Mouse (Mus musculus): ENCODE results near the gene Xrn1.
"Not testable (repeated sequence)": the region's sequence is repeated elsewhere in the genome, so short reads cannot be mapped to it uniquely, and the experiment has no call there.

The Xrn1 gene

DNA sequence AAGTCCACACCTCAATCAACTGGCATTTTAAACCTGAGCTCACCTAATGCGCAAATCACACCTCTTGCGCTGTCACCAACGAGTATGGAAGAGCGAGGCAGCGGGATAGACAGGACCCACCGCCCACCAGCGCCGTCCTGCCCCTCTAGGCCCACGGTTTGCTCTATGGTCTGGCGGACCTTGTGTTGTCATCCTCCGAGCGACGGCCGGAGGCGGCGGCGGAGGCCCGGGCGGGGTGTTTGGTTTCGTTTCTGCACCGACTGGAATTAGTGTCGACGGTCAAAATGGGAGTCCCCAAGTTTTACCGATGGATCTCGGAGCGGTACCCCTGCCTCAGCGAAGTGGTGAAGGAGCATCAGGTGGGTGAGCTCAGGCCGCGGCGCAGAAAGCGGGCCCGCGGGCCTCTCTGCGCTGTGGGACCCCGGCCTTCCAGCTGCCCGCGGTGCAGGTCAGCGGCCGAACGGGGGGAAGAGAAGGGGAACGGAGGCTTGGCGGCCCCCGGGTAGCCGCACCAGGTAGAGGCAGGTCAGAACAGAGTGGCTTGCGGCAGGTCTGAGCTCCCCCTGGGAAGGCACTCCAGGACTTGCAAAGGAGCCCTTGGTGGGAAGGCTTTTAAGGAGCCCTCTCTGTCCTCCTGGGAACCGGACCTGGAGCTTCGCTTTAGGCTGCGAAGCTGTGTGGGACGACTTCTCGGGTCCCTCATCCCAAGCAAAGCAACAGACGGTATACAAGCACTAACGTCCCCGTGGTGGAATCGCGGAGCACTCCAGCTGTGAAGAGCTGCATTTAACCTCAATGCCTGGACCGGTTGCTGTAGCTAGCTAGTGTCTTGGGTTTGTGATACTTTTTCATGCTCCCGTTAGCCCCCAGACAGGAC is at the start of gene Xrn1:
Gene Xrn1 (plus strand): TSS at position 176 of the 877 bp plus-strand sequence.
- DNase-seq (ENCODE audit: low spot score), result peak; percentile 93

DNA sequence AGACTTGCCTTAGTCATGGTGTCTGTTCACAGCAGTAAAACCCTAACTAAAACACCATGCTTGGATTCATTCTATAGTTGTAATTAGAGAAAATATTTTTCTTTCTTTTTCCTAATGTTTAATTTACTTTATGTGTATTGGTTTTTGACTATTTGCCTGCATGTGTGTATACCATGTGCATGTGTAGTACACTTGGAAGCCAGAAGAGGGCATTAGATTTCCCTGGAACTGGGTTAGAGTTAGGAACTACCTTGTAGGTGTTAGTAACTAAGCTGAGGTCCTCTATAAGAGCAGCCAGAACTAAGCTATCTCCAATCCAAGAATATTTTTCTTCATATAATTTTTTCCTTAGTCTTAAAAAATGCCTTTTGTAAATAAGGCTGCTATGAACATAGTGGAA is 21.7 kb upstream of the Xrn1 start:
- DNase-seq (ENCODE audit: low spot score), result no peak

DNA sequence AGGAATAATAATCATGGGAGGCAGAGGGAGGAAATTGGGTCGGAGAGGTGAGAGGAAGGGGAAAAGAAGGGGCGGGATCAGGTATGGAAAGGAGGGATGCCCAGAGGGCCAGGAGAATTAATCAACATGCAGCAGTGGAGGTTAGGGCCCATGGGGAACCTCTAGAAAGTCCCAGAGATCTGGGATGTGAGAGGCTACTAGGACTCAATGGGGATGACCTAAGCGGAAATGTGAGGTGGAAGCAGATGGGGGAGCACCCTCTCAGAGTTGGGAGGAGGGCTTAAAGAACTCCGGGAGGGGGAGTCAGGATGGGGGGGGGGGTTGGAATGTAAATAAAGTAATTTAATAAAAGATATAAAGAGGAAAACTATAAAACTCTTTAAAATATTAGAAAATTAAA is 902 bp upstream of the Xrn1 start:
- no peak for DNase-seq (ENCODE audit: low spot score)

DNA sequence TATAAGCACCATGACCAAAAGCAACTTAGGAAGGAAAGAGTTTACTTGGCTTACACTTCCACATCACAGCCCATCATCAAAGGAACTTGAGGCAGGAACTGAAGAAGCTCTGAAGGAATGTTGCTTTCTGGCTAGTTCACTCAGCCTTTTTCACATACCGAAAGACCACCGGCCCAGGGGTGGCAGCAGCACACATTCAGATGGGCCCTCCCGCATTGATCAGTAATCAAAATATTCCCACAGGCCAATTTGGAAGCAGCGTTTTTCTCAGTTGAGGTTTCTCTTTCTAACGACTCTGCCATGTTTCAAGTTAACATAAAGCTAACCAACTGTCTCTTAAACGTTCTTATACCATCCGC is 355 bp upstream of the Xrn1 start:
- peak; percentile 26 for DNase-seq (ENCODE audit: low spot score)

DNA sequence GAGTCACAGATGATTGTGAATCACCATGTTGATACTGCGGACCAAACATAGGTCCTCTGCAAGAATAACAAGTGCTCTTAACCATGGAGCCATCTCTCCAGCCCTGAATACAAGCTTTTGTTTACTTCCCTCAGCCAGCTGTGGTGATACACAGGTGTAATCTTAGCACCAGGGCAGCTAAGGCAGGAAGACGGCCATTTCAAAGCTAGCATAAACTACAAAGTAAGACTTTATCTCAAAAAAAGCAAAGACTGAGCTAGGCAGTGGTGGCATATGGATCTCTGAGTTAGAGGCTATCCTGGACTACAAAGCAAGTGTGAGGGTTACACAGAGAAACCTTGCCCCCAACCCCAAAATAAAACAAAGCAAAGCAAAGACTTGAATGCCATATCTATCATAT is 3.1 kb downstream of the Xrn1 start:
- no peak for DNase-seq (ENCODE audit: low spot score)

DNA sequence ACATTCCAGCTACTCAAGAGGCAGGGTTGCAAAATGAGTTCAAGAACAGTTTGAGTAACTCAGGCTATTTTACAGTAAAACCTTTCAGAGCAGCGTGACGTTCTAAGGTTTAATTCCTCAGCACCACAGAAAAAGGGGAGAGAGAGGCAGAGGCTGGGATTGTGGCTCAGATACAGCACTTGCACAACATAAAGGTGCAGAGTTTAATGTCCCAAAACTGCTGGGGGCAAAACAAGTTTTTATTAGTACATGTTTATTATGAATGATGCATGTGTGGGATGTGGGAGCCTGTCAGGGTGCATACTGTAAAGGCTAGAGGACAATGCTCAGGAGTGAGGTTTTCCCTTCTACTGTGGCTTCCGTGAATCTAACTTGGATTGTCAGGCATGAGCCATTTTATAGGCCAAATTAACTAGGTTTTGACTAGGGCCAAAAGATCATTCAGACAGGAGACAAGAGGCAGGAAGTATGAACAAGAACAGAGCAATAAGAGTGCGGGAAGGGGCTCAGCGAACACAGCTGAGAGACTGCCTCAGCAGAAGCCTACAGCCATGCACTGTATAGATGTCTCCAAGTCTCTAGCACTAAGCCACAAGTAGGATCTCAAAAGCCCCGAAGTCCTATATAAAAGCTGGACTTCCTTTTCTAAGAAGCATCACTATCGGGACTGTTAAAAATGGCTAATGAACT is 3.6 kb downstream of the Xrn1 start:
- DNase-seq (ENCODE audit: low spot score), result no peak

DNA sequence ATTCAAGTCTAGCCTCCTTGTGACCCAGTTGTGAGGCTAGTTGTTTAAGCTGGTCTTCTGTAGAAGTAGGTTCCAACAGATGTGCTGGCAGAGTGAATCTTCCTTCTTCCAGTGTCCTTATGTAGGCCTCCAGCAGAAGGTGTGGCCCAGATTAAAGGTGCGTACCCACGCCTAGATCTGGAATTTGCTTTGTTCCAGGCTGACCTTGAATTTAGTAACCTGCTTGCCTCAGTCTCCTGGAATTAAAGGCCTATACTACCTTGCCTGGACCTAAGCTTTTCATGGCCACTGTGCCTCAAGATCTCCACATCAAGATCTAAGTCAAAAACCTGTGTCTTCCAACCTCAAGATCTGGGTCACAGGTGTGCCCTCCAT is 4.2 kb downstream of the Xrn1 start:
- not testable (repeated sequence) for DNase-seq (ENCODE audit: low spot score)

DNA sequence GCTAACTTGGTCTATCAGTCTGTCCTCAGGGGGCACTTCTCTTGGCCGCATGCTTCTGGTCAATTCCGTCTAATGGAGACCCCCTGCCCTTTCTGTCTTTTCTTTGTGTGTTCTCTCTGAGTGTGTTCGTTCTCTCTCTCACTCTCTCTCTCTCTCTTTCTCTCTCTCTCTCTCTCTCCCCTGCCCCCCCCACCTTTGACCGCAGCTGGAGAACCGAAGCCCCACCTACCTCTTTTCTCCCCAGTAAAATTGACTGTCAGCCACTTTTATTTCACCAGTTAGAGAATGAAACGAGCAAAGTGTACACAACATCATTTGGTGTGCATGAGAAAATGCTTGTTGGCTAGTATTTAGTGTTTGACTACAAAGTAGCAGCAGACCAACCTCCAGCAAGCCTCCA is 4.7 kb downstream of the Xrn1 start:
- no peak for DNase-seq (ENCODE audit: low spot score)

DNA sequence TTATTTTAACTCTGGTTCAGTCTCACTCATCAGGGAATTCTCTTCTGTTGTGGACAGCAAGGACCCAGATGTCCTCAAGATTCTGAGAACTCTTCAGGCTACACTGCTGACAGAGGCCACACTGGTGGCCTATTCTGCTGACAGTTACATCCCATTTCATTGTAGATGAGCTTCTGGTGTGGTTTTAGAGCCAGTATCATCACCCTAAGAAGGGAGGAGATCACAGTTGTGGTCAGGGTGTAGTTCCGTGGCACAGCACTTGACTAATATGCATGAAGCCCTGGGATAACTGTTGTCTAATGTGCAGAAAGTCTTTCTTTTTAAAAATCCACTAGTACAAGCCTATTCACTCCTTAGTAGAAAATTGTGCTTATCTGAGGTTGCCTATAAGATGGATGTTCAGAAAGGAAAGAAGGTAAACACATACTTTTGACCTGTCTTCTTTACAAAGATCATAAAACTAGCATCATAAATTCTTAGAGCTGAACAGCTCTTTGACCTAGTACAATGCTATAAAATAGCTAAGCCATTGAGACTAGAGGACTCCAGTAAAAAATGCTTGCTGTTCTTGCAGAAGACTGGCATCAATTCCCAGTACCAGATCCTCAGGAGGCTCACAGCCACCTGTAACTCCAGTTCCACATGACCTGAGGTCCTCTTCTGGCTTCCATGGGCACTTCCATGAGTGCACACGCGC is 5.3 kb downstream of the Xrn1 start:
- DNase-seq (ENCODE audit: low spot score), result no peak

DNA sequence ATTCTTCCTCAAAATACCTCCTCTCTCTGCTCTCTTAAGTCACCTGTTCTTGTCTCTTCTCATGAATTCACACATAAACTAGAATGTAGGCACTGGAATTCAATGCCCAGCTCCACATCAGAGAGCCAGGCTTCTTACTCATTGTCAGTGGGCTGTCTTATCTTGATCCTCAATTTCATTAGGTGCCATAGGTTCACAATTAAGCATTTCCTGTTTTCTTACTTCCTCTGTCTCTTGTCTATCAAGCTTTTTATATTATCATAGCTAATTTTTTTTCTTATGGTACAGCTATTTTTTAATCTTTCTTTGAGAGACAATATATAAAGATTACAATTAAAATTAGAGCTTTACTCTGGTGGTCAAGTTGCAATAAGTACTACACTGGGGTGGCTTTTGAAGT is 6.5 kb downstream of the Xrn1 start:
- no peak for DNase-seq (ENCODE audit: low spot score)

DNA sequence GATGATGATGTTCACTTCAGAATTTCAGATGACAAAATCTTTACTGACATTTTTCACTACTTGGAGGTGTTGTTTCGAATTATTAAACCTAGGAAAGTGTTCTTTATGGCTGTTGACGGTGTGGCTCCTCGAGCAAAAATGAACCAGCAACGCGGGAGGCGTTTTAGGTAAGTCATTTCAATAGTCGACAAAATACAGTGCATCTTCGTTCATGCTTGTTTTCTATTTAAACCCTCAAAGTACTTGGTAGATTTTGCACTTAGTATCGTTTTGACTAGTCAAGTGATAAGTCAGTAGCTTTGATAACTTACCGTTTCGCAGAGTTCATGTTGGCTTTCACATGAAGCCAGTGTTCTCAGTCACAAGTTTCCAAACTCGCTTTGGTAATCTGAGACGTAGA is 9.5 kb downstream of the Xrn1 start:
- no peak for DNase-seq (ENCODE audit: low spot score)

DNA sequence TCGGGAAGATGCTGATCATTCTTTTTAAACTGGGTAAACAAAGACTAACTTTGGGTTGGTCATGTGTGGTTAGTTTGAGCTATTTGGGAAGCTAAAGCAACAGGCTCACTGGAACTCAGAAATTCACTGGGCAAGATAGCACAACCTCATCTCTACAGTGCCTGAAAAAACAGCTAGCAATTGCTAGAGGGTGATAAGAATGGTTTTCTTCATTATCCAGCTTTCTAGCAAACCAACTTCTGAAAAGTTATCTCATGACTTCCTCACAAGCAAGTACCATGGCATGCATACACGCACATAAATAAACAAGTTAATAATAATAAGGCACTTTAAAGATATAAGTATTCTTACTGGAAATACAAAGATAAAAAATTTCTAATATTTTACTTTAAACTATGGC is 23.7 kb downstream of the Xrn1 start:
- no peak for DNase-seq (ENCODE audit: low spot score)

DNA sequence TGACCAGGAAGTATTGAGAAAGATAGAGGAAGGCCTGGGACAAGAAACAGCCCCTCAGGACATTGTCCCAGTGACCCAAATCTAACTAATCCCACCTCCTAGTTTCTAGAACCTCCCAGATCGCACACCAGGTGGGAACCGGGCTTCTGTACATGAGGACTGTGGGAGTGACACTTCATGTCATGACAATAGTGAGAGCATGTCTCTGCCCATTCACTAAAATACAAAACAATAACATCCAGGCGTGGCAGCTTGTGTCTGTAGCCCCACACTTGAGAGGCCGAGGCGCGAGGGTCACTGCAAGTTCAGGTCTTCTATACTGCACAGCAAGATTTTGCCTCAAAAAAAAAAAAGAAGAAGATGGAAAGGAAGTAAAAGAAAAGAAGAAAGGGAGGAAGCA is 25.3 kb downstream of the Xrn1 start:
- no peak for DNase-seq (ENCODE audit: low spot score)

DNA sequence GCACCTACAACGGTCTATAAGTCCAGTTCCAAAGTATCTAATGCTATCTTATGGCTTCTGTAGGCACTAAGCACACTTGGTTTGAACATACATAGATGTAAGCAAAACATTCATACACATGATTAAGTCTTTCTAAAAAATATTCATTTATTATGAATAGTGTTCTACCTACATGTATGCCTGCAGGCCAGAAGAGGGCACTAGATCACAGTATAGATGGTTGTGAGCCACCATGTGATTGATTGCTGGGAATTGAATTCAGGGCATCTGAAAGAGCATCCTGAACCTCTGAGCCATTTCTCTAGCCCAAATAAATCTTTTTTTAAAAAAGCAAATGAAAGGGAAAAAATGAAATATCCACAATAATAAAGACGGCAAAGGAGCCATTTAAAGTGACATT is 37.7 kb downstream of the Xrn1 start:
- DNase-seq (ENCODE audit: low spot score), result no peak

DNA sequence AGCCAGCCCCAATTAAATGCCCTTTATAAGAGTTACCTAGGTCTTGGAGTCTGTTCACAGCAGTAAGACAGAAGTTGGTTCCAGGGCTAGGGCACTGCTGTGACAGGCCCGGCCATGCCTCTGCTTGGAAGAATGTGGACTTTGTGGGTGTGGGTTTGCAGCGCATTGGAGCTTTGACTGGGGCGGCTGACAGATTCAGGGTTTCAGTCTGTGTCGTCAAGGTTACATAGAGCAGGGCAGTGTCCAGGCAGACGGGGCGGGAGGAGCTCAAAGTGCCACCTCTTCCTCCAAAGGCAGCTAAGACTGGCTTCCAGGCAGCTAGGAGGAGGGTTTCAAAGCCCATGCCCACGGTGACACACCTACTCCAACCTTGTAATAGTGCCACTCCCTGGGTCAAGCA is 49.9 kb downstream of the Xrn1 start:
- DNase-seq (ENCODE audit: low spot score), result peak; percentile 40

DNA sequence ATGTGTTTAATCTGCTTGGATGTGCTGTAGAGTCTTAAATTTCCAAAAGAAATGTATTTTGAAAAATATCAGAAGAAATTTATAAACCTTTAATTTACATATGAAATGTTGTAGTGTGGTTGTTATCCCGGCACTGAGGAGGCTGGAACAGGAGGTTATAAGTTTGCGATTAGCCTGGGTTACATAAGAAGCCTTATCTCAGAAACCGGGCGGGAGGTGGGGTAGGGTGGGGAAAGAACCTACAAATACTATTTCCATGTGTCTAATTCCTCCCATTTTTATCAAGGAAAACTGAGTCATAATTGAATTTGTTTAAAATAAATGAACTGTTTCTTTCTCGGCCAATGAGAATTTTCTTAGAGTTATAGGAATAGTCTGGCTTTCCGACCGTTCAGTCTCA is 56.1 kb downstream of the Xrn1 start:
- DNase-seq (ENCODE audit: low spot score), result no peak

DNA sequence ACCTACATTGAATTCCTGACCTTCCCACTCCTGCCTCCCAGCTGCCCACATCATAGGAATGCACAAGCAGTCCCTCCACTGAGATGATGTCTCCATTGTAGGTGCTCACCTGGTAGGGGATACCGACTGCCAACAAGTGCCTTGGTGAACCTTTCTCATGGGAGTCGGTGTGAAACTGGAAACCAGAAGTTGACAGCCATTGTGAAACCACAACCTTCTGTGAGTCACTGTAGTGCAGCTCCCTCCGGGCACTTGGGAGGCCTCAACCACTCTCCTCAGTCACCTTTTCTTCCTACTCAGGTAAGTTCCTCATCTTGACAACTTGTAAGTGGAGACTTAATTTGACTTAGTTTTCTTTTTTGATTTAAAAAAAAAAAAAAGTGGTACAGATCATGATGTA is 69.4 kb downstream of the Xrn1 start:
- DNase-seq (ENCODE audit: low spot score), result no peak

DNA sequence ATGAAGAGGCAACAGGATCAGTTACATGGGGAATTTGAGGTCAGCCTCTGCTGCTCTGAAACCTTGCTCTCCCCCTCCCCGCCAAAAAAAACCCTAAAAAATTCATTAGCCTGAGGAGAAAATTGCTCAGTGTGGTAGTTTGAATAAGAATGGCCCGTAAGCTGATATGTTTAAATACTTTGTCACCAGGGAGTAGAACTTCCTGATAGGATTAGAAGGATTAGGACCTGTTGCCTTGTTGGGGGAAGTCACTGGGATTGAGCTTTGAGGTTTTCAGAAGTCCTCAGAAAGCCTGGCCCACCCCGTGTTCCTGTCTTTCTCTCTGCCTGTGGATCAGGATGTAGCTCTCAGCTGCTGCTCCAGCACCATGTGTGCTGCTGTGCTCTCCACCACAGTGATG is 73.4 kb downstream of the Xrn1 start:
- DNase-seq (ENCODE audit: low spot score), result no peak

DNA sequence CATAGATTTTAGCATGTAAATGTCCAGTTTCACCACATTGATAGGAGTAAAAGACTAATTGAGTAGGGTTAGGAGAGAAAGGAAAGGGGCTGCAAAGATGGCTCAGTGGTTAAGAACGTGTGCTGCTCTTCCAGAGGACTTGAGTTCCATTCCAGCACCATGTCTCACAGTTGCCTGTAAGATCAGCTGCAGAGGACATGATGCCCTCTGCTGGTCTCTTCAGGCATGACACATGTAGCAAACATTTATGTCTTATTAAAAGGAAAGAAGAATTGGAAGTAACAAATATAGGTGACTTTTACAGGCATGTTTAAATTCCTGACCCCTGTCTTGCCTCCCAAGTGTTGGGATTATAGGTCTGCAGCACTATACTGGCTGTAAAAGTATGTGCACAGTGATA is 74.3 kb downstream of the Xrn1 start:
- peak; percentile 29 for DNase-seq (ENCODE audit: low spot score)

DNA sequence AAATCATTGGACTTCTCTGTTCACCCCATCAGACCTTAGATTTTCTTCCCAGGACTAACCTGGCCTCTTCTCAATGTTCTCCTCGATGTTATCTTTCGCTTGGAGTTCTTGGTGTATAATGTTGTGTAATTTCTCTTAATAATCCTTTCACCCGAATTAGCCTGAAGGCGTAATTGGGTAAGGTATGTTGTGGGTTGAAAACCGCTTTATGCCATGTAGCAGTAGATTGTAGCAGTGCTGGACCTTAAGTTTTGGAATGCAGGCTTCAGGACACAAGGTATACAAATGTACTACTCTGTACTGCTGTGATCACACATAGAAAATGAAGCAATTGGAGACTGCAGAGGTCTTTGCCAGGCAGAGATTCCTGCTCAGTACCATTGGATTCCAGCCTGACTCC is 75.3 kb downstream of the Xrn1 start:
- no peak for DNase-seq (ENCODE audit: low spot score)

DNA sequence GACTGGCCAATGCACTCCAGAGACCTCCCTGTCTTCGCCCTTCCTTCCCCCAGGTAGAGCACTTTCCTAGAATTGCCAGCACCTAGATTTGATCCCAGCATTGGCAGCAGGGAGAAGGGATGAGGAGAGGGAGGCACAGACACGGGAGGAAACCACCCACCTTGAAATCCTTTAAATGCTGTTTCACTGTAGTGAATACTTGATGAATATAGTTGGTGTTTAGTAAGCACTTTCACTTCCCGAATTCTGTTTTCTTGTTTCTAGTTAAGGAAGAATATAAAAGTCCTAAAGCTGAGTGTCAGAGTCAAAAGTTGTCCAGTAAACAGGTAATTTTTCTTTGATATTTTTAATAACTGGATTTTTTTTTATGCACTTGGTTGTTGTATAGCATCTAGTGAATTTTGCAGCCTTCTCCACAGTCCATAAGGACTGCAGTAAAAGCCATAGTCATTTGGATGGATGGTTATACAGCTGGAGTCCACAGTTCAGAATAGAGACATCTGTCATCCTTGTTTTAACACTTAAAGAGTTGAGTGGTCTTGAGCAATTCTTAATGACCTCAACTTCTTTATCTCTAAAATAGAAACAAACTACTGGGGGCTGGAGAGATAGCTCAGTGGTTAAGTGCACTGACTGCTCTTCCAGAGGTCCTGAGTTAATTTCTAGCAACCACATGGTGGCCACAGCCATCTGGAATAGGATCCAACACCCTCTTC is 81.0 kb downstream of the Xrn1 start:
- no peak for DNase-seq (ENCODE audit: low spot score)

DNA sequence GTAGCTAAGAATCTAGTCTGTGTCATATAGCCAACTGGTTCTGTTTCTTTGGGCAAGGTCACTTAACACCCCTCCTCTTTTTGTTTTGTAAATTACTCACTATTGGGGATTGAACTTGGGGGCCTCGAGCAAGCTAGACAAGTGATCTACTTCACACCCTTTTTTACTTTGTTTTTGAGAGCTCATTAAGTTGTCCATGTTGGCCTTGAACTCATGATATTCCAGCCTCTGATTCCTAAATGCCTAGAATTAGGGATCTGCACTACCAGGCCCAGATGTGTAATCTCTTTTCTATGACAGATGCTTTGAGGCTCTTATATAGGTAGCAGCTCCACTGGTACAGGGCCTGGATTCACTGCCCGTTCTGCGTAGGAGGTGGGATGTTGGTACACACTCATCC is 89.7 kb downstream of the Xrn1 start:
- DNase-seq (ENCODE audit: low spot score), result no peak

DNA sequence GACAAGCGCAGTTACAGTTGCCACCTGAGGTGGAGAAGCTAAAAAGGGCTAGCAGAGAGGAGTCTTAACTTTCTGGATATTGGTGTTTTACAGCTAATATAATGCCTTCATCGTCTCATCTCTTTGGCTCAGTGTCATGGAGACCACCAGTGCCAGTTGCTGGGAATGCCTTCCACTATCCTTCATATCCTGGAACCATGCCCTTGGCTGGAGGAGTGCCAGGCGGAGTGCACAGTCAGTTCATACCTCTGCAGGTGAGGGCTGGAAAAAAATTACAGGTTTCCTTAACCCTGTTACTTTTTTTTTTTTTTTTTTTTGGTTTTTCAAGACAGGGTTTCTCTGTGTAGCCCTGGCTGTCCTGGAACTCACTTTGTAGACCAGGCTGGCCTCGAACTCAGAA is 96.9 kb downstream of the Xrn1 start:
- DNase-seq (ENCODE audit: low spot score), result peak; percentile 4
